10 mouse cellular contexts compared by ENCODE assay signal in the genomic region with DNA sequence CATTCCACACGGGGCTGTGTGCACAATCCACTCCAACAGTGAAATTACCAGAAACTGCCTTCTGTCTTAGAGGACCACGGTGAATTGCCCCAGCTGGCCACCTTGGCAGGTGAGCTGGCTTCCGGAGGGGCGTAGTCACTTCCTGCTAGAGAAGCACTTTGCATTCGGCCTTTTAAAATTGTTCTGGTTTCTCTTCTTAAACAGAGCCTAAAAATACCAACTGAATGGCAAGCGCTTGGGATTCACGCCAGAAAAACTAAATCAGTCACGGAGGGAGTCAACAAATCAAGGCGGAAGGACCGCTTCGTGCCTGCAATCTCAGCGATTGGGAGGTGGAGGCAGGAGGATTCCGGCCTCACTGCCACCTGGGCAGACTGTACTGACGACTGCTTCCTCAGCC.
A peak's percentile ranks its signal among the peaks of the same experiment; 100 is the strongest.
DNase-seq lines count a peak whose midpoint lies in the region; ATAC-seq and TF ChIP-seq lines count a peak whose summit lies in the region.
"Had no signal": no experiment of that assay in that cellular context is flagged by ENCODE, and none has a peak within 500 bp of the region (broad histone marks: within the 10 kb centered on the region; RNA-seq: fewer than 3 reads in every experiment).

No protein-coding gene starts in this region.

- no peaks in the 10 kb centered on the region for H3K9me3 ChIP-seq in forebrain, embryonic 12.5 days
- H3K9me3 ChIP-seq in forebrain, embryonic 10.5 days = no peaks in the 10 kb centered on the region
- H3K9me3 ChIP-seq in midbrain, embryonic 12.5 days = no peaks in the 10 kb centered on the region

- H3K4me3 ChIP-seq in forebrain, embryonic 12.5 days (replicated peaks) = no peak overlapping the region
- no peak overlapping the region for H3K4me3 ChIP-seq in forebrain, embryonic 10.5 days
- H3K4me3 ChIP-seq in spleen, adult 2 months (ENCODE audit: extremely low read depth, insufficient read depth, insufficient read length) = peak overlapping the region; percentile 10; the same call in 1 of the 2 replicates
- H3K4me3 ChIP-seq in midbrain, embryonic 12.5 days = no peak overlapping the region

- no peak for ATAC-seq in forebrain, embryonic 12.5 days (ENCODE audit: low FRiP score)
- ATAC-seq in midbrain, embryonic 12.5 days (ENCODE audit: low FRiP score, low read depth) = no peak

- no peak overlapping the region for H3K9ac ChIP-seq in forebrain, embryonic 12.5 days
- no peak overlapping the region for H3K9ac ChIP-seq in midbrain, embryonic 12.5 days (replicated peaks)

- H3K4me2 ChIP-seq in forebrain, embryonic 12.5 days = no peak overlapping the region
- H3K4me2 ChIP-seq in midbrain, embryonic 12.5 days (replicated peaks) = no peak overlapping the region

- H3K27ac ChIP-seq in forebrain, embryonic 12.5 days = peak overlapping the region; percentile 88
- no peak overlapping the region for H3K27ac ChIP-seq in forebrain, embryonic 10.5 days
- peak overlapping the region; percentile 80 for H3K27ac ChIP-seq in spleen, adult 2 months (ENCODE audit: insufficient read depth, low read length)
- H3K27ac ChIP-seq in midbrain, embryonic 12.5 days (replicated peaks) = peak overlapping the region; percentile 86
- H3K27ac ChIP-seq: macrophage had no signal

- no peaks in the 10 kb centered on the region for H3K36me3 ChIP-seq in forebrain, embryonic 12.5 days (replicated peaks)
- no peaks in the 10 kb centered on the region for H3K36me3 ChIP-seq in forebrain, embryonic 10.5 days (replicated peaks)
- no peaks in the 10 kb centered on the region for H3K36me3 ChIP-seq in spleen, adult 2 months (ENCODE audit: control insufficient read depth, insufficient read depth, low read length)
- no peaks in the 10 kb centered on the region for H3K36me3 ChIP-seq in midbrain, embryonic 12.5 days

- 86% methylated on average over 14 of the region's 14 CpGs for WGBS in forebrain, embryonic 12.5 days
- 86% methylated on average over 14 of the region's 14 CpGs for WGBS in forebrain, embryonic 10.5 days
- WGBS in spleen, adult 2 months = 51% methylated on average over 14 of the region's 14 CpGs
- 82% methylated on average over 14 of the region's 14 CpGs for WGBS in midbrain, embryonic 12.5 days

- peaks cover 40% of the 10 kb centered on the region for H3K4me1 ChIP-seq in forebrain, embryonic 12.5 days
- peaks cover 29% of the 10 kb centered on the region for H3K4me1 ChIP-seq in forebrain, embryonic 10.5 days
- peaks cover 27% of the 10 kb centered on the region; the same call in 1 of the 2 replicates for H3K4me1 ChIP-seq in spleen, adult 2 months (ENCODE audit: control insufficient read depth, insufficient read depth, insufficient read length)
- peaks cover 35% of the 10 kb centered on the region for H3K4me1 ChIP-seq in midbrain, embryonic 12.5 days

- TF ChIP-seq POLR2A in spleen, adult 2 months (IDR thresholded peaks at IDR 0.05; ENCODE audit: low read depth, low read length) = no peak

- DNase-seq in forebrain, embryonic 10.5 days (ENCODE audit: extremely low spot score, low spot score) = no peak
- DNase-seq in spleen, adult 2 months (ENCODE audit: low read depth in 1 of 2, low spot score in 2 of 2) = peak in 1 of 2 experiments; percentile 35
- DNase-seq in spleen, postnatal 14 days (ENCODE audit: low spot score in 2 of 2) = no peak
- DNase-seq in telencephalon, adult 2 months (ENCODE audit: low read depth, low spot score) = peak; percentile 81
- DNase-seq in ovary, postnatal 14 days (ENCODE audit: low spot score) = no peak
- DNase-seq in urinary bladder, postnatal 10 days (ENCODE audit: low spot score) = no peak
- DNase-seq: cerebellum, adult 11 months had no signal

- no peaks in the 10 kb centered on the region for H3K27me3 ChIP-seq in forebrain, embryonic 12.5 days
- no peaks in the 10 kb centered on the region for H3K27me3 ChIP-seq in forebrain, embryonic 10.5 days (ENCODE audit: poor library complexity, severe bottlenecking)
- H3K27me3 ChIP-seq in spleen, adult 2 months (ENCODE audit: control insufficient read depth, insufficient read depth, low read length) = no peaks in the 10 kb centered on the region
- no peaks in the 10 kb centered on the region for H3K27me3 ChIP-seq in midbrain, embryonic 12.5 days

- TF ChIP-seq CTCF in spleen, adult 2 months (IDR thresholded peaks at IDR 0.05; ENCODE audit: extremely low read depth, insufficient read depth, insufficient read length, insufficient replicate concordance) = no peak
